Mouse (Mus musculus) liver, postnatal 0 days (tissue): ENCODE data around the gene Slc6a3.

ENCODE experiments used
- CTCF ChIP-seq: sonication (generic); IDR thresholded peaks from 2 replicates; pipeline ENCODE4 v1.5.1; 2016; ENCODE audit warnings: antibody characterized with exemption, low read depth
- EP300 ChIP-seq: IDR thresholded peaks from 2 replicates; pipeline ENCODE4 v1.6.1; 2016; ENCODE audit warnings: antibody characterized with exemption, low read depth, mild to moderate bottlenecking

DNA sequence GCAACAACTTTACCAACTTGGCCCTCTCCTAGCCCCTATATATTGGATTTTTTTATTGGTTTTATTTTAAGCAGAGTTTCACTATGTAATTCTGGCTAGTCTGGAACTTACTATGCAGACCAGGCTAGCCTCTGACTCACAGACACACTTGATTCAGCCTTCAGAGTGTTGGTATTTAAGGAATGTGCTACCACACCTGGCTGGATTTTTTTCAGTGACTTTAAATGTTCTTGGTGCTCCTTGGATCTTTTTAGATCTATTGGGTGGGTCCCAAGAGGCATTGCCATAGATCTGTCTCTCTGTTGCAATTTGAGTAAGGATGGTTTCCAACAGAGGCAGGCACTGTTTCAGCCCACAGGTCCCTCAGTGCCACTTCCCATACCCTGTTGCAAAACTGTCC lies 38.5 kb downstream of the Slc6a3 start:
- TF ChIP-seq CTCF = no peak
- TF ChIP-seq EP300 = no peak
